Comparison of ENCODE assay signal across 14 mouse cellular contexts in genomic region chr2:144158256-144158655, GRCm38 (mm10).
"Had no signal": no experiment of that assay in that cellular context is flagged by ENCODE, and none has a peak within 500 bp of the region (broad histone marks: within the 10 kb centered on the region; RNA-seq: fewer than 3 reads in every experiment).

No protein-coding gene starts in this region.

- H3K27me3 ChIP-seq: neural tube, embryonic 15.5 days had no signal

- H3K9ac ChIP-seq: liver, embryonic 14.5 days; midbrain, embryonic 13.5 days; neural tube, embryonic 15.5 days had no signal

- H3K9me3 ChIP-seq: midbrain, embryonic 13.5 days; neural tube, embryonic 15.5 days had no signal

- H3K27ac ChIP-seq: layer of hippocampus, adult 2 months; liver, embryonic 14.5 days; midbrain, embryonic 13.5 days; neural tube, embryonic 15.5 days had no signal

- ATAC-seq: intestine, postnatal 0 days; midbrain, embryonic 13.5 days had no signal

- H3K36me3 ChIP-seq: midbrain, embryonic 13.5 days; neural tube, embryonic 15.5 days had no signal

- DNase-seq: kidney, adult 8-10 months; kidney, postnatal 10 days; kidney, postnatal 4 days; liver; lung, adult 18-20 months; right cerebral cortex, adult 18-20 months; right cerebral cortex, postnatal 25 days; thymus, postnatal 36 days had no signal

- H3K4me2 ChIP-seq: midbrain, embryonic 13.5 days; neural tube, embryonic 15.5 days had no signal

- H3K4me3 ChIP-seq: layer of hippocampus, adult 2 months; midbrain, embryonic 13.5 days; myocyte; neural tube, embryonic 15.5 days had no signal
